Mouse (Mus musculus) CH12.LX (cell line): Measurements from ENCODE around the gene Dhodh. TPM values are rescaled to one million over a fixed set of nuclear protein-coding genes. Genes with fewer than 3 reads are reported as not detected.

Experiments
- DNase-seq: peaks from one replicate; pipeline ENCODE4 v3.0.0-alpha.2; 2013; ENCODE audit errors: extremely low read depth
- H3K27ac ChIP-seq: 2 replicates; pipeline ENCODE4 v1.5.1; 2012; ENCODE audit warnings: low read depth, mild to moderate bottlenecking, control low read depth, moderate library complexity; ENCODE audit not compliant: insufficient read depth
- H3K27me3 ChIP-seq: replicated peaks from 2 replicates; pipeline ENCODE3; 2012; ENCODE audit warnings: inconsistent platforms
- H3K36me3 ChIP-seq, 2 experiments: replicated peaks in 1 of 2; 2 replicates each; pipeline versions ENCODE3 to v1.6.1; 2012; ENCODE audit warnings: inconsistent platforms in 1 of 2, low read length in 1 of 2, mild to moderate bottlenecking in 1 of 2, mixed read lengths in 1 of 2, moderate library complexity in 1 of 2; ENCODE audit not compliant: control insufficient read depth in 1 of 2, insufficient read depth in 1 of 2
- H3K4me1 ChIP-seq, 2 experiments: 2 replicates each; pipeline ENCODE4 v1.6.1; 2012; ENCODE audit warnings: inconsistent platforms in 1 of 2, moderate library complexity in 1 of 2; ENCODE audit not compliant: insufficient read depth in 2 of 2, control insufficient read depth in 1 of 2
- H3K4me2 ChIP-seq: 2 replicates; pipeline ENCODE4 v1.6.1; 2012; ENCODE audit warnings: low read depth, mild to moderate bottlenecking, control low read depth; ENCODE audit not compliant: poor library complexity, insufficient read depth, severe bottlenecking
- H3K4me3 ChIP-seq, 3 experiments: fragments of 150-350 bp in 1 of 3; sonication (generic) in 1 of 3; replicated peaks in 1 of 3; 2 replicates each; pipeline versions ENCODE3 to v1.5.1; 2011 to 2012; ENCODE audit warnings: low read depth in 2 of 3, low read length in 2 of 3, mild to moderate bottlenecking in 2 of 3, moderate library complexity in 2 of 3, control low read depth in 1 of 3, improper control_type of control experiment in 1 of 3, inconsistent platforms in 1 of 3, mixed read lengths in 1 of 3; ENCODE audit not compliant: poor library complexity in 1 of 3
- H3K79me2 ChIP-seq: replicated peaks from 2 replicates; pipeline ENCODE4 v1.6.1; 2012; ENCODE audit warnings: mild to moderate bottlenecking, moderate library complexity; ENCODE audit not compliant: control insufficient read depth, poor library complexity, insufficient read depth, severe bottlenecking; ENCODE audit errors: extremely low read depth
- H3K9ac ChIP-seq: 2 replicates; pipeline ENCODE4 v1.6.1; 2012; ENCODE audit warnings: low read depth, mild to moderate bottlenecking, control low read depth, moderate library complexity; ENCODE audit not compliant: insufficient read depth
- H3K9me3 ChIP-seq: replicated peaks from 2 replicates; pipeline ENCODE3; 2012; ENCODE audit warnings: low read length, inconsistent platforms, mixed read lengths
- BHLHE40 ChIP-seq: IDR thresholded peaks from 2 replicates; pipeline ENCODE4 v1.6.1; 2011; ENCODE audit warnings: mild to moderate bottlenecking, low read depth, low read length, improper control_type of control experiment
- CHD1 ChIP-seq: IDR thresholded peaks from 2 replicates; pipeline ENCODE4 v1.6.1; 2012; ENCODE audit warnings: low read depth, low read length, improper control_type of control experiment, inconsistent platforms
- CHD2 ChIP-seq: IDR thresholded peaks from 2 replicates; pipeline ENCODE4 v1.6.1; 2011; ENCODE audit warnings: low read length, improper control_type of control experiment
- CTCF ChIP-seq, 2 experiments: IDR thresholded peaks in 1 of 2; conservative IDR thresholded peaks in 1 of 2; 2 replicates each; pipeline ENCODE4 v1.5.1; 2011 to 2012; ENCODE audit warnings: low read depth in 2 of 2, low read length in 2 of 2, improper control_type of control experiment in 1 of 2, inconsistent platforms in 1 of 2, mild to moderate bottlenecking in 1 of 2, moderate library complexity in 1 of 2
- E2F4 ChIP-seq: IDR thresholded peaks from 2 replicates; pipeline ENCODE4 v1.6.1; 2011; ENCODE audit warnings: low read depth, low read length, improper control_type of control experiment; ENCODE audit not compliant: insufficient replicate concordance
- ELF1 ChIP-seq: IDR thresholded peaks from 2 replicates; pipeline ENCODE4 v1.6.1; 2014; ENCODE audit warnings: low read depth, mild to moderate bottlenecking, inconsistent platforms, low read length, improper control_type of control experiment
- EP300 ChIP-seq: IDR thresholded peaks from 2 replicates; pipeline ENCODE4 v1.6.1; 2011; ENCODE audit warnings: low read length, improper control_type of control experiment
- ETS1 ChIP-seq: conservative IDR thresholded peaks from 2 replicates; pipeline ENCODE4 v1.6.1; 2012; ENCODE audit warnings: low read depth, mild to moderate bottlenecking, inconsistent platforms, low read length, improper control_type of control experiment, moderate library complexity
- GABPA ChIP-seq: IDR thresholded peaks from 2 replicates; pipeline ENCODE4 v1.6.1; 2012; ENCODE audit warnings: low read depth, low read length, improper control_type of control experiment, inconsistent platforms; ENCODE audit not compliant: insufficient replicate concordance
- HCFC1 ChIP-seq: IDR thresholded peaks from 2 replicates; pipeline ENCODE4 v1.6.1; 2012; ENCODE audit warnings: low read depth, mild to moderate bottlenecking, inconsistent platforms, low read length, improper control_type of control experiment
- IRF4 ChIP-seq: IDR thresholded peaks from 2 replicates; pipeline ENCODE4 v1.6.1; 2014; ENCODE audit warnings: low read depth, mild to moderate bottlenecking, inconsistent platforms, low read length, improper control_type of control experiment
- JUN ChIP-seq: IDR thresholded peaks from 2 replicates; pipeline ENCODE4 v1.6.1; 2011; ENCODE audit warnings: low read depth, mild to moderate bottlenecking, low read length, improper control_type of control experiment, moderate library complexity; ENCODE audit not compliant: insufficient read depth
- JUND ChIP-seq: conservative IDR thresholded peaks from 2 replicates; pipeline ENCODE4 v1.6.1; 2011; ENCODE audit warnings: low read depth, low read length, improper control_type of control experiment
- KAT2A ChIP-seq: IDR thresholded peaks from 2 replicates; pipeline ENCODE4 v1.6.1; 2012; ENCODE audit warnings: low read length, improper control_type of control experiment, inconsistent platforms; ENCODE audit not compliant: insufficient replicate concordance
- MAFK ChIP-seq: IDR thresholded peaks from 2 replicates; pipeline ENCODE4 v1.6.1; 2011; ENCODE audit warnings: low read length, improper control_type of control experiment; ENCODE audit not compliant: insufficient replicate concordance
- MAX ChIP-seq: IDR thresholded peaks from 2 replicates; pipeline ENCODE4 v1.6.1; 2011; ENCODE audit warnings: low read length, improper control_type of control experiment
- MAZ ChIP-seq: IDR thresholded peaks from 2 replicates; pipeline ENCODE4 v1.6.1; 2012; ENCODE audit warnings: low read depth, mild to moderate bottlenecking, inconsistent platforms, low read length, improper control_type of control experiment, moderate library complexity
- MEF2A ChIP-seq: IDR thresholded peaks from 2 replicates; pipeline ENCODE4 v1.6.1; 2014; ENCODE audit warnings: low read depth, mild to moderate bottlenecking, inconsistent platforms, low read length, improper control_type of control experiment, borderline replicate concordance
- MXI1 ChIP-seq: IDR thresholded peaks from 2 replicates; pipeline ENCODE4 v1.6.1; 2011; ENCODE audit warnings: mild to moderate bottlenecking, low read depth, low read length, improper control_type of control experiment
- MYC ChIP-seq: IDR thresholded peaks from 2 replicates; pipeline ENCODE4 v1.6.1; 2011; ENCODE audit warnings: low read depth, mild to moderate bottlenecking, improper control_type of control experiment, low read length
- NELFE ChIP-seq: IDR thresholded peaks from 2 replicates; pipeline ENCODE4 v1.6.1; 2011; ENCODE audit warnings: low read depth, low read length, improper control_type of control experiment
- NRF1 ChIP-seq: IDR thresholded peaks from 2 replicates; pipeline ENCODE4 v1.6.1; 2014; ENCODE audit warnings: low read depth, mild to moderate bottlenecking, inconsistent platforms, low read length, improper control_type of control experiment, moderate library complexity
- PAX5 ChIP-seq: IDR thresholded peaks from 2 replicates; pipeline ENCODE4 v1.6.1; 2012; ENCODE audit warnings: low read length, inconsistent platforms, mixed read lengths
- POLR2A ChIP-seq: IDR thresholded peaks from 2 replicates; pipeline ENCODE4 v1.6.1; 2011; ENCODE audit warnings: low read depth, mild to moderate bottlenecking, improper control_type of control experiment, low read length
- POLR2AphosphoS2 ChIP-seq: IDR thresholded peaks from 2 replicates; pipeline ENCODE4 v1.6.1; 2011; ENCODE audit warnings: low read depth, low read length, improper control_type of control experiment
- RAD21 ChIP-seq: IDR thresholded peaks from 2 replicates; pipeline ENCODE4 v1.6.1; 2011; ENCODE audit warnings: low read depth, mild to moderate bottlenecking, low read length, improper control_type of control experiment, moderate library complexity
- RCOR1 ChIP-seq: conservative IDR thresholded peaks from 2 replicates; pipeline ENCODE4 v1.6.1; 2012; ENCODE audit warnings: low read depth, mild to moderate bottlenecking, inconsistent platforms, low read length, improper control_type of control experiment
- SIN3A ChIP-seq: IDR thresholded peaks from 2 replicates; pipeline ENCODE4 v1.6.1; 2012; ENCODE audit warnings: low read length, improper control_type of control experiment, inconsistent platforms
- SMC3 ChIP-seq: IDR thresholded peaks from 2 replicates; pipeline ENCODE4 v1.6.1; 2011; ENCODE audit warnings: low read depth, low read length, improper control_type of control experiment
- TBP ChIP-seq: conservative IDR thresholded peaks from 2 replicates; pipeline ENCODE4 v1.6.1; 2011; ENCODE audit warnings: low read depth, low read length, improper control_type of control experiment
- TCF12 ChIP-seq: IDR thresholded peaks from 2 replicates; pipeline ENCODE4 v1.6.1; 2014; ENCODE audit warnings: low read depth, mild to moderate bottlenecking, inconsistent platforms, low read length, improper control_type of control experiment
- UBTF ChIP-seq: IDR thresholded peaks from 2 replicates; pipeline ENCODE4 v1.6.1; 2012; ENCODE audit warnings: low read depth, mild to moderate bottlenecking, inconsistent platforms, low read length, improper control_type of control experiment, moderate library complexity
- USF1 ChIP-seq: IDR thresholded peaks from 2 replicates; pipeline ENCODE4 v1.6.1; 2014; ENCODE audit warnings: low read depth, mild to moderate bottlenecking, inconsistent platforms, low read length, improper control_type of control experiment
- USF2 ChIP-seq: conservative IDR thresholded peaks from 2 replicates; pipeline ENCODE4 v1.6.1; 2011; ENCODE audit warnings: low read depth, low read length, improper control_type of control experiment
- ZC3H11A ChIP-seq: IDR thresholded peaks from 2 replicates; pipeline ENCODE4 v1.6.1; 2012; ENCODE audit warnings: low read depth, mild to moderate bottlenecking, inconsistent platforms, low read length, improper control_type of control experiment
- ZKSCAN1 ChIP-seq: IDR thresholded peaks from 2 replicates; pipeline ENCODE4 v1.6.1; 2012; ENCODE audit warnings: low read depth, inconsistent platforms, low read length, improper control_type of control experiment, borderline replicate concordance
- ZMIZ1 ChIP-seq: IDR thresholded peaks from 2 replicates; pipeline ENCODE4 v1.6.1; 2012; ENCODE audit warnings: low read depth, mild to moderate bottlenecking, inconsistent platforms, low read length, improper control_type of control experiment
- ZNF384 ChIP-seq: IDR thresholded peaks from 2 replicates; pipeline ENCODE4 v1.6.1; 2012; ENCODE audit warnings: low read depth, low read length, improper control_type of control experiment, inconsistent platforms
- dilution Hi-C: fragments of 300-500 bp; cut with MboI; formaldehyde crosslinking; loops from 2 replicates; pipeline ENCODE4 v1.14.3; 2020; ENCODE audit warnings: low sequenced_read_pairs; ENCODE audit not compliant: extremely low pct_unique_long_range_greater_than_20kb, extremely low pct_ligation_motif_present
- in situ Hi-C: fragments of 300-500 bp; cut with MboI; formaldehyde crosslinking; loops from 3 replicates; pipeline ENCODE4 v1.14.3; 2019; ENCODE audit warnings: low sequenced_read_pairs, low pct_ligation_motif_present, low pct_unique_long_range_greater_than_20kb, mixed read lengths
- polyA plus RNA-seq: library from polyadenylated mRNA; unstranded; fragments of >175 nt; gene quantifications from 2 replicates; pipeline ENCODE4 v1.2.1, GENCODE M21; 2012; ENCODE audit warnings: low read depth; ENCODE audit not compliant: insufficient read length
- total RNA-seq, 2 experiments: library from RNA; depleted of rRNA; stranded (reverse); fragments of 300-350 nt in 1 of 2; fragments of >200 nt in 1 of 2; gene quantifications; 2 replicates each; pipeline ENCODE4 v1.2.3; 2012 to 2014

The Dhodh gene
- total and polyA plus RNA-seq, 3 experiments = 37.8 to 43.6 (median 38.5) TPM

- no peaks in the 10 kb centered on the region for H3K27me3 ChIP-seq
- no peak overlapping the region for H3K4me3 ChIP-seq
- H3K9me3 ChIP-seq = no peaks in the 10 kb centered on the region
- in situ Hi-C loops = no loop called here
- peak overlapping the region; percentile 68 for H3K4me2 ChIP-seq
- H3K4me1 ChIP-seq = peaks cover 14 to 20% of the 10 kb centered on the region in 2 experiments; a peak in 3 of 4 replicates
- H3K9ac ChIP-seq = no peak overlapping the region; the same call in 1 of the 2 replicates
- no peak overlapping the region for H3K27ac ChIP-seq
- H3K36me3 ChIP-seq = peaks cover 10 to 24% of the 10 kb centered on the region in 2 experiments
- H3K79me2 ChIP-seq = no peaks in the 10 kb centered on the region
- TF ChIP-seq ELF1 = no peak
- TF ChIP-seq TBP = peak; percentile 60; the same call in 1 of the 2 replicates
- TF ChIP-seq MEF2A = peak; percentile 43; the same call in 1 of the 2 replicates
- TF ChIP-seq POLR2A = peak; percentile 39; the same call in 1 of the 2 replicates
- peak; percentile 64 for TF ChIP-seq BHLHE40
- TF ChIP-seq JUND = 0 out of 2 replicates have a peak, but pooled peaks have one; percentile 17
- no peak for TF ChIP-seq ZC3H11A
- no peak for TF ChIP-seq CTCF (conservative IDR thresholded peaks at IDR 0.05 in 1 of 2, IDR thresholded peaks at IDR 0.05 in 1 of 2; ENCODE audit: low read depth in 2 of 2, low read length in 2 of 2)
- no peak for TF ChIP-seq ETS1
- TF ChIP-seq ZMIZ1 = no peak
- TF ChIP-seq EP300 = peak; percentile 73; the same call in 1 of the 2 replicates
- TF ChIP-seq ZKSCAN1 = no peak
- no peak for TF ChIP-seq NRF1
- TF ChIP-seq UBTF = no peak
- TF ChIP-seq USF1 = no peak
- TF ChIP-seq CHD2 = peak; percentile 77; the same call in 1 of the 2 replicates
- TF ChIP-seq PAX5 = no peak
- TF ChIP-seq ZNF384 = no peak
- no peak for TF ChIP-seq E2F4
- TF ChIP-seq IRF4 = peak; percentile 59
- TF ChIP-seq TCF12 = no peak
- TF ChIP-seq JUN = no peak; the same call in 1 of the 2 replicates
- 0 out of 2 replicates have a peak, but pooled peaks have one; percentile 51 for TF ChIP-seq SIN3A
- peak; percentile 45 for TF ChIP-seq MAX
- TF ChIP-seq RAD21 = no peak
- no peak for TF ChIP-seq USF2
- no peak for TF ChIP-seq POLR2AphosphoS2
- TF ChIP-seq MYC = no peak
- no peak for TF ChIP-seq MXI1
- no peak for TF ChIP-seq KAT2A
- TF ChIP-seq MAZ = peak; percentile 56; the same call in 1 of the 2 replicates
- no peak for TF ChIP-seq HCFC1
- TF ChIP-seq RCOR1 = 0 out of 2 replicates have a peak, but pooled peaks have one; percentile 33
- TF ChIP-seq GABPA = no peak
- TF ChIP-seq CHD1 = no peak
- peak; percentile 67 for TF ChIP-seq MAFK
- TF ChIP-seq SMC3 = no peak
- no peak for TF ChIP-seq NELFE
- TF ChIP-seq, all 38 proteins: peak for 13
- DNase-seq = peak; percentile 67
- dilution Hi-C loops = no loop called here
Measured at GRCm38 (mm10) chr8:109542748-109543519, 65.5 kb downstream of the Dhodh start.
